Mouse (Mus musculus): ENCODE measurements around the gene Scube3. TPM values are rescaled to one million over a fixed set of nuclear protein-coding genes. Genes with fewer than 3 reads are reported as not detected.
A peak's percentile ranks its signal among the peaks of the same experiment; 100 is the strongest.

The Scube3 gene
- polyA plus RNA-seq, 2 experiments, result 10.5 to 31.6 TPM

DNA sequence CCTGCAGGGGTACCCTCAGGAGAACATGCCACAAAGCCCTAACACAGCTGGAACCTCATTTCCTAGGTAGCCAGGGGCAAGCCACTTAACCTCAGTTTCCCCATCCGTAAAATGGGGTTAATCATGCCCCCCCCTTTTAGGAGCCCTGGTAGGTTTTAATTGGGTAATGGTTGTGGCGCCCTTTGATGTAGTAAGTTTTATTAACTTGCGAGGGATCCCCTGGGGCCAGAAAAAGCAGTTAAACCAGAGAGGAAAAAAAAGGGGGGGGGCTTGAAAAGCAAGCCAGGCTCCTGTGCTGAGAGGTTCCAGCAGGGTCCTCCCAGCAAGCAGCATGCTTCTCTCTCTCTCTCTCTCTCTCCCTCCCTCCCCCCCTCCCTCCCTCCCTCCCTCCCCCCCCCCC lies 42.9 kb upstream of the Scube3 start:
- WGBS, result 10% methylated on average over 3 of the region's 3 CpGs
- DNase-seq (ENCODE audit: low spot score) (peak; percentile 56), ATAC-seq (ENCODE audit: low FRiP score, low read depth) (peak; percentile 43)
- Histone ChIP-seq H3K27me3 (ENCODE audit: control insufficient read depth, insufficient read depth, low read length) (no peaks in the 10 kb centered on the region), H3K27ac (replicated peaks; ENCODE audit: low read depth, low read length) (no peak overlapping the region), H3K4me2 (replicated peaks; ENCODE audit: low read depth, low read length, severe bottlenecking) (no peak overlapping the region), H3K4me1 (ENCODE audit: control insufficient read depth, insufficient read depth, low read length) (peaks cover 28% of the 10 kb centered on the region), H3K36me3 (ENCODE audit: control insufficient read depth, insufficient read depth, low read length) (no peaks in the 10 kb centered on the region), H3K9me3 (ENCODE audit: control insufficient read depth, low read length) (no peaks in the 10 kb centered on the region), H3K4me3 (replicated peaks; ENCODE audit: low read length) (no peak overlapping the region), H3K9ac (ENCODE audit: low read depth, low read length, severe bottlenecking) (no peak overlapping the region)
- no peak for TF ChIP-seq POLR2A (IDR thresholded peaks at IDR 0.05; ENCODE audit: borderline replicate concordance, extremely low read depth, insufficient read depth, insufficient read length)

- Histone ChIP-seq H3K9ac (ENCODE audit: low read depth, low read length, severe bottlenecking) (no peak overlapping the region), H3K27me3 (ENCODE audit: control insufficient read depth, insufficient read depth, low read length) (no peaks in the 10 kb centered on the region), H3K27ac (replicated peaks; ENCODE audit: low read depth, low read length) (no peak overlapping the region), H3K36me3 (ENCODE audit: control insufficient read depth, insufficient read depth, low read length) (no peaks in the 10 kb centered on the region), H3K4me1 (ENCODE audit: control insufficient read depth, insufficient read depth, low read length) (peaks cover 28% of the 10 kb centered on the region), H3K4me2 (replicated peaks; ENCODE audit: low read depth, low read length, severe bottlenecking) (no peak overlapping the region), H3K9me3 (ENCODE audit: control insufficient read depth, low read length) (no peaks in the 10 kb centered on the region), H3K4me3 (replicated peaks; ENCODE audit: low read length) (no peak overlapping the region)
- no peak for DNase-seq (ENCODE audit: low spot score)
- 84% methylated on average over 1 of the region's 1 CpGs for WGBS
- TF ChIP-seq POLR2A (IDR thresholded peaks at IDR 0.05; ENCODE audit: borderline replicate concordance, extremely low read depth, insufficient read depth, insufficient read length), result no peak
- no peak for ATAC-seq (ENCODE audit: low FRiP score, low read depth)
These were observed 41.3 kb upstream of the Scube3 start for GRCm38 (mm10) chr17:28100669-28101068.

DNA sequence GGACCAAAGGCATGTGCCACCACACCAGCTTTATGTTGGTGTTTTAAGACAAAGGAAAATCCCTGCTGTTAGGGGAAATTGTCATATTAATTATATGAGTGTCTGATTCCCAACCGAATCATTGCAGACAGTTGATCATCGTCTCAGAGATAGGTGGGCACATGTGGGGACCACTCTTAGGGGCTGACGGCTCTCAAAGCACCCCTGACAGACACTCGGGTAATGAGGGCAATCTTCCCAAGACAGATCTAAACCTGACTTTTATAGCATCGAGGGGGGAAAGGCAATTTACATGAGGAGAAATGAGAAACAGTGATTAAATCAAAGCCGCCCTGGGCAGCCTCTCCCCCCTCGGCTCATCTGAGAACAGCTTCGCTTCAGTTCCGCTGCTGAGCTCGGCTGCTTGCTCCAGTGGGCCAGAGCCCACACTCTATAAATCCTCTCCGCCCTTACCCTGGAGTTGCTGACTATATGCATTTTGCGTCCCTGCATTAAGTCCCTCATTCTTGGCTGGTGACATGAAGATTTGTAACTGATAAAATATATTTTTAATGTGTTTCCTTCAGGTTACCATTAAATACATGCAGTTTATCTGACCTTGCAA lies 40.6 kb upstream of the Scube3 start:
- WGBS, result 10% methylated on average over 12 of the region's 12 CpGs
- H3K4me3 ChIP-seq (replicated peaks; ENCODE audit: low read length), result no peak overlapping the region
- H3K27ac ChIP-seq (replicated peaks; ENCODE audit: low read depth, low read length), result no peak overlapping the region
- DNase-seq (ENCODE audit: low spot score) (peak; percentile 44), ATAC-seq (ENCODE audit: low FRiP score, low read depth) (peak; percentile 45; the same call in 1 of the 2 replicates)
- H3K9me3 ChIP-seq (ENCODE audit: control insufficient read depth, low read length), result no peaks in the 10 kb centered on the region
- no peak overlapping the region for H3K4me2 ChIP-seq (replicated peaks; ENCODE audit: low read depth, low read length, severe bottlenecking)
- TF ChIP-seq POLR2A (IDR thresholded peaks at IDR 0.05; ENCODE audit: borderline replicate concordance, extremely low read depth, insufficient read depth, insufficient read length), result no peak
- no peak overlapping the region for H3K9ac ChIP-seq (ENCODE audit: low read depth, low read length, severe bottlenecking)
- H3K36me3 ChIP-seq (ENCODE audit: control insufficient read depth, insufficient read depth, low read length), result no peaks in the 10 kb centered on the region
- H3K27me3 ChIP-seq (ENCODE audit: control insufficient read depth, insufficient read depth, low read length), result no peaks in the 10 kb centered on the region
- peaks cover 27% of the 10 kb centered on the region for H3K4me1 ChIP-seq (ENCODE audit: control insufficient read depth, insufficient read depth, low read length)

DNA sequence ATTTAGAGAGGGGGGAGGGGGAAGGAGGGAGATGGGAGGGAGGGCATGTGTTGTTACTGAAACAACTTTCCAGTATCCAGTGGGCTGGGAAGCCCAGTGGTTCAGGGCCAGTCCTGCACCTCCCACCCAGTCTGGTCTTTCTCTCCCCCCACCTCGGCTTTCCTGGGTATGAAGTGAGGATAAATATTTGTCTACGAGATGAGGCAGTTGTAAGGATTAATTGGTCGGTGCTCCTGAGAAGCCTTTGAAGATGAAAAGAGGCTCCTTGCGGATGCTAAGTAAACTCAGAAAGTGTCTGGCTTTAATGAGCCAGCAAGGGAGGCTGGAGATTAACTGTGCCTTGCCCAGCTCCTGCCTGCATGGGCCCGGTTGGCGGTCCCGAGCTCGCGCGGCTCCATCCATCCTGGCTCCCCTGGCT lies 40.0 kb upstream of the Scube3 start:
- 12% methylated on average over 10 of the region's 10 CpGs for WGBS
- H3K27ac ChIP-seq (replicated peaks; ENCODE audit: low read depth, low read length), result no peak overlapping the region
- H3K9ac ChIP-seq (ENCODE audit: low read depth, low read length, severe bottlenecking), result no peak overlapping the region

GRCm38 (mm10) chr17:28104416-28104815 lies 37.5 kb upstream of the Scube3 start:
- H3K27ac ChIP-seq (replicated peaks; ENCODE audit: low read depth, low read length), result no peak overlapping the region
- no peaks in the 10 kb centered on the region for H3K27me3 ChIP-seq (ENCODE audit: control insufficient read depth, insufficient read depth, low read length)
- 78% methylated on average over 6 of the region's 6 CpGs for WGBS
- H3K4me1 ChIP-seq (ENCODE audit: control insufficient read depth, insufficient read depth, low read length), result peaks cover 20% of the 10 kb centered on the region
- no peak overlapping the region for H3K4me3 ChIP-seq (replicated peaks; ENCODE audit: low read length)
- H3K9me3 ChIP-seq (ENCODE audit: control insufficient read depth, low read length), result no peaks in the 10 kb centered on the region
- ATAC-seq (ENCODE audit: low FRiP score, low read depth), result no peak
- DNase-seq (ENCODE audit: low spot score), result no peak
- H3K36me3 ChIP-seq (ENCODE audit: control insufficient read depth, insufficient read depth, low read length), result no peaks in the 10 kb centered on the region
- no peak for TF ChIP-seq POLR2A (IDR thresholded peaks at IDR 0.05; ENCODE audit: borderline replicate concordance, extremely low read depth, insufficient read depth, insufficient read length)
- no peak overlapping the region for H3K9ac ChIP-seq (ENCODE audit: low read depth, low read length, severe bottlenecking)
- H3K4me2 ChIP-seq (replicated peaks; ENCODE audit: low read depth, low read length, severe bottlenecking), result no peak overlapping the region

More for the DNA sequence above, 40.0 kb upstream of the Scube3 start:
- Histone ChIP-seq H3K4me1 (ENCODE audit: control insufficient read depth, insufficient read depth, low read length) (peaks cover 22% of the 10 kb centered on the region), H3K4me3 (replicated peaks; ENCODE audit: low read length) (no peak overlapping the region), H3K9me3 (ENCODE audit: control insufficient read depth, low read length) (no peaks in the 10 kb centered on the region), H3K4me2 (replicated peaks; ENCODE audit: low read depth, low read length, severe bottlenecking) (no peak overlapping the region), H3K27me3 (ENCODE audit: control insufficient read depth, insufficient read depth, low read length) (no peaks in the 10 kb centered on the region), H3K36me3 (ENCODE audit: control insufficient read depth, insufficient read depth, low read length) (no peaks in the 10 kb centered on the region)
- no peak for TF ChIP-seq POLR2A (IDR thresholded peaks at IDR 0.05; ENCODE audit: borderline replicate concordance, extremely low read depth, insufficient read depth, insufficient read length)
- no peak for ATAC-seq (ENCODE audit: low FRiP score, low read depth)
- DNase-seq (ENCODE audit: low spot score), result no peak
